Mouse (Mus musculus) skeletal muscle tissue, postnatal 0 days (tissue): ENCODE results near the gene 4933430I17Rik. TPM values are rescaled to one million over a fixed set of nuclear protein-coding genes. Genes with fewer than 3 reads are reported as not detected.

Experiments
- polyA plus RNA-seq: library from polyadenylated mRNA; unstranded; fragments of >200 nt; fragmentation: Nextera tagmentation; extraction: Ambion mirVana; gene quantifications from 2 replicates; pipeline ENCODE4 v1.2.1, GENCODE M21; 2015

Gene 4933430I17Rik
- 0.10 TPM in 1 of 2 replicates, not detected in the other for polyA plus RNA-seq

DNA sequence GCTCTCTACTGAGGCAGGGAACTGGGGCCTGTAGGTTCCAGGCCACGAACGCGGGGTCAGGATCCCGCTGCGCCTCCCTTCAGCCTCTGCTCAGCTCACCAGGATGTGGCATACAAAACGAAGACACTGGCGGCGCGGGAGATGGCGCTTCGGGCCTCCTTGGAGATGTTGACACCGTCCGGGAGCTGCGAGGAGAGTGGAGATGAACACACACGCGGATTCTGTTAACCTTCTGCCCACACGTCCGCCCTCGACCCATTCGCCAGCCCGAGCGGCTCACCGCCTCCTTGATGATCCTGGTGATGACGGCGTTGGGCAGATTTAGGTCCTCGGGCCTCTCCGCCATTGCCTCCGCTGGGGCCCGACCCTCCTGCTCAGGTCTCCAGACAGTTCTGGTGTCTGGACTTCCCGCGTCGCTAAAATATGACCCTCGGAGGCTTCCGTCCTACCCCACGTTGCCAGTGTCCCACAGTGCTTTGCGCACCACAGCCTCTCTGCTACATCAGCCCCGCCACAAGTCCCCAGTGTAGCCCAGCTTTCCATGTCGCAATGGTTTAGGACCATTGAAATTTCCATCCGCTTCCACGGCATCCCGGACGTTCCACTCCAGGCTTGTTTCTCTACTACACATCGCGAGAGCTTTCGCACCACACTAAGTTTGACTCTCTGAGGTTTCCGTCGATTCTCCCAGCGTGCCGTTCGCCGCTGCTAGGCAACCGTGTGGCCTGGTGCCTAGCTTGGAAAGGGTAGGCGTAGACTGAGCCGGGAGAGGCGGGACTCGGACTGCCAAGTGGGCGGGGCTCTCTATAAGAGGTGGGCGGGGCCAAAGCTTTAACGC, at the start of gene 4933430I17Rik, which contains the start of gene Pole3:
Gene 4933430I17Rik, plus strand, starts transcription at position 719 of the 838 bp plus-strand sequence.
Gene Pole3, minus strand, starts transcription at position 418 of the 838 bp plus-strand sequence.

DNA sequence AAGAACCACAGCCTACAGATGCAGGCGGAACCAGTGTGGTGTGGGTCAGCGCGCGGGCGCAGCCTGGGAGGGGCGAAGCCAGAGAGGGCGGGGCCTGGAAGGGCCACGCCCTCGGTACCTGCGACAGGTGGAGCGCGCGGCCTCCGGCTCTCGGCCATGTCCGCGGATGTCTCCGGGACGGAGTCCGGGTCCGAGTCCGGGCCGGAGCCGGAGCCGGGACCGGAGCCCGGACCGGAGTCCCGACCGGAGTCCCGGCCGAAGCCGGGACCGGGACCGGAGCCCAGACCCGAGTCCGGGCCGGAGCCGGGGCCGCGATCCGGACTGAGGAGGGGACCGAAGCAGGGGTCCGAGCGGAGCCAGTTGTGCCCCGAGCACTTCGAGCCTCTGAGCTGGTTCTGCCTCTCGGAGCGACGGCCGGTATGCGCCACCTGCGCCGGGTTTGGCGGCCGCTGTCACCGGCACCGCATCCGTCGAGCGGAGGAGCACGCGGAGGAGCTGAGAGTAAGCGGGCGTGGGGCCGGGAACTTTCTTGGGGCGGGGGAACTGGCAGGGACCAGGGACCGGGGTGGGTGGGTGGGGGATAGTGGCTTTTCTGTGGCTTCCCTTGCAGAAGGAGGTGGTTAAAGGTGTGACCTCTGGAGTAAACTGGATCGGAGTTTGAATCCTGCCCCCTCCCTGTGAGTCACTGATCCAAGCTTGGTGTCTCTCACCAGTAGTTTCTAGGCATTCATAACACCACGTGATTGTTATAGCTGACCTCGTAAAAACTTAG, 45.0 kb upstream of the 4933430I17Rik start, which contains the start of gene Bspry:
Gene Bspry, plus strand, starts transcription at position 117 of the 772 bp plus-strand sequence.

DNA sequence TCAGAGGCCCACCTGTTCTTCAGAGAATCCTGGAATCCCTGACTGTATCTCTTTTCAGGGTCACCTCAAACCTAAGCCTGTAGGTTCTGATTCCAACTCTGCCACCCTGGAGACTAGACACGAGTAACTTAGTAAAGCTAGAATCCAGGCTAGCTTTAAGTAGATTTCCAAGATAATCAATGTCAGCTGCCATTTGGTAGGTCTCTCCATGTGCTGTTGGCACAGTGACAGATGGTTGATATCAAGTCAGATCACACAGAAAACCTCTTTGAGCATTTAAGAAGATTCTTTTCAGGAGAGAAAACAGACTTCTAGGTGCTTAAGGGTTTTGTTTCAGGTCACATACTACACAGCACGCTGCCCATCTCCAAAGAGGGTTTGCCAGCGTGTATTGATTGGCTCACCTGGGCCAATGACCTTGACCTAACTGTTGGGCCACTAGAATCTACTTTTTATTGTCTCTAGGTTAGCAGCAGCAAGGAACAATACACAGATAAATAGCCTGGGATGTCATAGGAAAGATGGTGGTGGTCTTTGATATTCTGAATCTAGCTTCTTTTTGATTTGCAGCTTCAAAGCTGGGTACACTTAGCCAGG, 21.7 kb upstream of the 4933430I17Rik start, which contains the start of gene Hdhd3:
Gene Hdhd3, minus strand, starts transcription at position 94 of the 597 bp plus-strand sequence.

DNA sequence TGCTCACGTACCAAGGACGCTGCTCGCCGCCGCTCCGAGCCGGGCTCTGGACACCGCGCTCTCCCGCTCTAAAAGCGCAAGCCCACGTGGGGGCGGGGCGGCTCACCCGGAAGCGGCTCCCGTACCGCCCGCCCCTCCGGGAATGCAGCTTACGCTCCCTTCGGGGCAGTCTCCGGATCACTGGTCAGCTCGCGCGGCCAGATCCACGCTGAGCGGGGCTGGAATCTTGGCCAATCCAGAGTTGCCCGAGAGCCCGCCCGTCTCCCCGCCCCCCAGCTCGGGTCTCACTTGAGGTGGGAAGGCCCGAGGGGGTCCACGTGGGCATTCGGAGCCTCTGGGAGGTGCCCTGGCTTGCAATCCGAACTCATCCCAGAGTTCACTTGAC, 5.3 kb upstream of the 4933430I17Rik start, which contains the start of gene Alad:
Gene Alad, minus strand, starts transcription at position 70 of the 385 bp plus-strand sequence.

DNA sequence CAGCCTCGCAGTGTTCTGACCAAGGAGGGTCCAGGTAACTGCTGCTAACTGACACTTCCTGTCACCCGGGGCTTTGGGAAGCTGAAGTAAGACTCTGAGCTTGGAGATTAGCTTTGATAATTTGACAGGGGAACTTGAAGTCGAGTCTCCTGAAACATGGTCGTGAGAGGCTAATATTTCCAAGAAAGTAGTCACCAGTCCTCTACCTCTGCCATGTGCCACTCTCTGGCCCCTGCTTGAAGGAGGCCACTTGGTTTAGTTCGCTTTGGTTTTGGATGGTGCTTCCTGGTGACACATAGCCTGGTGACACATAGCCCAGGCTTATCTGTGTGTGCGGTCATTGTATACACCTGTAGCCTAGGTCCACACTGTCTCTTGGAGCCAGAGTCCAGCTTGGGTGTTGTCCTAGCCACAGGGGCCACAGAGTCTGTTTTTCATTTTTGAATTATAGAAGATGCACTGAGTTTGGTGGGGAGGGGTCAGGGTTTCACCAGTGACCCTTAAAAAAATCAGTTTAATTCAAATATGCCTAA, 34.7 kb downstream of the 4933430I17Rik start, which contains the start of gene Rgs3:
Gene Rgs3, plus strand, starts transcription at position 51 of the 533 bp plus-strand sequence.

Other genes starting within 250 kb of the 4933430I17Rik start
- gene Fkbp15, start 164.8 kb upstream of the 4933430I17Rik start, polyA plus RNA-seq = 12.3 and 14.4 TPM in 2 replicates
- gene Slc31a1, start 164.6 kb upstream of the 4933430I17Rik start, polyA plus RNA-seq = 17.1 and 20.6 TPM in 2 replicates
- gene Cdc26, start 116.7 kb upstream of the 4933430I17Rik start, polyA plus RNA-seq = 79.4 and 92.8 TPM in 2 replicates
- 9.2 and 10.2 TPM in 2 replicates for gene Prpf4, start 116.6 kb upstream of the 4933430I17Rik start, polyA plus RNA-seq
- gene Rnf183, start 90.1 kb upstream of the 4933430I17Rik start, polyA plus RNA-seq = not detected in 2 replicates
- gene Wdr31, start 54.5 kb upstream of the 4933430I17Rik start, polyA plus RNA-seq = 0.84 and 0.87 TPM in 2 replicates
- gene Bspry, start 45.3 kb upstream of the 4933430I17Rik start, polyA plus RNA-seq = 1.1 and 1.7 TPM in 2 replicates
- gene Hdhd3, start 21.9 kb upstream of the 4933430I17Rik start, polyA plus RNA-seq = 11.3 and 14.4 TPM in 2 replicates
- gene Alad, start 5.5 kb upstream of the 4933430I17Rik start, polyA plus RNA-seq = 41.6 and 49.6 TPM in 2 replicates
- 31.7 and 36.3 TPM in 2 replicates for gene Pole3, start 301 bp upstream of the 4933430I17Rik start, polyA plus RNA-seq
- gene Rgs3, start 34.5 kb downstream of the 4933430I17Rik start, polyA plus RNA-seq = 25.9 and 36.0 TPM in 2 replicates